Mouse (Mus musculus): Measurements from ENCODE around the gene Apaf1. TPM values are rescaled to one million over a fixed set of nuclear protein-coding genes. Genes with fewer than 3 reads are reported as not detected.

The Apaf1 gene
- polyA plus RNA-seq, 1 experiment from 2014 or later, result 22.1 TPM

- Histone ChIP-seq H3K27ac (replicated peaks) (no peak overlapping the region), H3K9ac (no peak overlapping the region), H3K4me2 (replicated peaks) (no peak overlapping the region), H3K36me3 (peaks cover 33% of the 10 kb centered on the region), H3K27me3 (no peaks in the 10 kb centered on the region), H3K9me3 (replicated peaks) (no peaks in the 10 kb centered on the region), H3K4me3 (replicated peaks) (no peak overlapping the region), H3K4me1 (peaks cover 4% of the 10 kb centered on the region; the same call in 1 of the 2 replicates)
- 84% methylated on average over 2 of the region's 2 CpGs for WGBS
- ATAC-seq (ENCODE audit: insufficient number of reproducible peaks, low FRiP score, low TSS enrichment, low read depth), result no peak
Observed at GRCm38 (mm10) chr10:91076667-91077066, 5.9 kb downstream of the Apaf1 start.

- Histone ChIP-seq H3K27ac (replicated peaks) (peak overlapping the region; percentile 39; the same call in 1 of the 2 replicates), H3K4me3 (replicated peaks) (no peak overlapping the region), H3K4me2 (replicated peaks) (no peak overlapping the region), H3K36me3 (peaks cover 29% of the 10 kb centered on the region), H3K4me1 (peaks cover 4% of the 10 kb centered on the region; the same call in 1 of the 2 replicates), H3K9ac (no peak overlapping the region), H3K27me3 (no peaks in the 10 kb centered on the region), H3K9me3 (replicated peaks) (no peaks in the 10 kb centered on the region)
- no peak for ATAC-seq (ENCODE audit: insufficient number of reproducible peaks, low FRiP score, low TSS enrichment, low read depth)
- WGBS, result 39% methylated on average over 3 of the region's 3 CpGs
Observed at GRCm38 (mm10) chr10:91073345-91073744, 9.2 kb downstream of the Apaf1 start.

- H3K27me3 ChIP-seq, result no peaks in the 10 kb centered on the region
- H3K4me2 ChIP-seq (replicated peaks), result no peak overlapping the region
- peaks cover 30% of the 10 kb centered on the region for H3K36me3 ChIP-seq
- no peak overlapping the region for H3K4me3 ChIP-seq (replicated peaks)
- no peak overlapping the region for H3K9ac ChIP-seq
- WGBS, result 30% methylated on average over 1 of the region's 1 CpGs
- H3K27ac ChIP-seq (replicated peaks), result no peak overlapping the region
- no peaks in the 10 kb centered on the region for H3K9me3 ChIP-seq (replicated peaks)
- ATAC-seq (ENCODE audit: insufficient number of reproducible peaks, low FRiP score, low TSS enrichment, low read depth), result no peak
- peaks cover 4% of the 10 kb centered on the region; the same call in 1 of the 2 replicates for H3K4me1 ChIP-seq
Observed at GRCm38 (mm10) chr10:91071768-91072167, 10.8 kb downstream of the Apaf1 start.

- WGBS, result 90% methylated on average over 6 of the region's 6 CpGs
- Histone ChIP-seq H3K4me1 (no peaks in the 10 kb centered on the region), H3K36me3 (peaks cover 66% of the 10 kb centered on the region)
Observed at GRCm38 (mm10) chr10:91062355-91062754, 20.2 kb downstream of the Apaf1 start.

GRCm38 (mm10) chr10:91060742-91061141, 21.8 kb downstream of the Apaf1 start:
- no peak overlapping the region for H3K4me3 ChIP-seq (replicated peaks)
- H3K9ac ChIP-seq, result no peak overlapping the region
- no peak for ATAC-seq (ENCODE audit: insufficient number of reproducible peaks, low FRiP score, low TSS enrichment, low read depth)
- no peaks in the 10 kb centered on the region for H3K4me1 ChIP-seq
- no peak overlapping the region for H3K27ac ChIP-seq (replicated peaks)
- no peaks in the 10 kb centered on the region for H3K27me3 ChIP-seq
- no peaks in the 10 kb centered on the region for H3K9me3 ChIP-seq (replicated peaks)
- H3K36me3 ChIP-seq, result peaks cover 51% of the 10 kb centered on the region
- WGBS, result 42% methylated on average over 5 of the region's 5 CpGs
- no peak overlapping the region for H3K4me2 ChIP-seq (replicated peaks)

More at GRCm38 (mm10) chr10:91062355-91062754, 20.2 kb downstream of the Apaf1 start:
- no peaks in the 10 kb centered on the region for H3K9me3 ChIP-seq (replicated peaks)
- no peak overlapping the region for H3K27ac ChIP-seq (replicated peaks)
- H3K9ac ChIP-seq, result no peak overlapping the region
- H3K4me3 ChIP-seq (replicated peaks), result no peak overlapping the region
- no peak for ATAC-seq (ENCODE audit: insufficient number of reproducible peaks, low FRiP score, low TSS enrichment, low read depth)
- H3K27me3 ChIP-seq, result no peaks in the 10 kb centered on the region
- H3K4me2 ChIP-seq (replicated peaks), result no peak overlapping the region

- Histone ChIP-seq H3K27ac (replicated peaks) (no peak overlapping the region), H3K27me3 (no peaks in the 10 kb centered on the region), H3K9ac (no peak overlapping the region), H3K36me3 (peaks cover 63% of the 10 kb centered on the region), H3K4me1 (no peaks in the 10 kb centered on the region), H3K9me3 (replicated peaks) (no peaks in the 10 kb centered on the region), H3K4me2 (replicated peaks) (no peak overlapping the region), H3K4me3 (replicated peaks) (no peak overlapping the region)
- ATAC-seq (ENCODE audit: insufficient number of reproducible peaks, low FRiP score, low TSS enrichment, low read depth), result no peak
Observed at GRCm38 (mm10) chr10:91052734-91053133, 29.8 kb downstream of the Apaf1 start.

- H3K27me3 ChIP-seq, result no peaks in the 10 kb centered on the region
- peaks cover 75% of the 10 kb centered on the region for H3K36me3 ChIP-seq
- no peak overlapping the region for H3K9ac ChIP-seq
- H3K9me3 ChIP-seq (replicated peaks), result no peaks in the 10 kb centered on the region
- H3K4me2 ChIP-seq (replicated peaks), result no peak overlapping the region
- H3K4me1 ChIP-seq, result no peaks in the 10 kb centered on the region
- WGBS, result 92% methylated on average over 3 of the region's 3 CpGs
- H3K27ac ChIP-seq (replicated peaks), result no peak overlapping the region
- no peak overlapping the region for H3K4me3 ChIP-seq (replicated peaks)
- ATAC-seq (ENCODE audit: insufficient number of reproducible peaks, low FRiP score, low TSS enrichment, low read depth), result no peak
Observed at GRCm38 (mm10) chr10:91051156-91051555, 31.4 kb downstream of the Apaf1 start.

GRCm38 (mm10) chr10:91049696-91050095, 32.9 kb downstream of the Apaf1 start:
- Histone ChIP-seq H3K9me3 (replicated peaks) (no peaks in the 10 kb centered on the region), H3K4me1 (no peaks in the 10 kb centered on the region), H3K27ac (replicated peaks) (no peak overlapping the region), H3K9ac (no peak overlapping the region), H3K36me3 (peaks cover 72% of the 10 kb centered on the region), H3K4me2 (replicated peaks) (no peak overlapping the region), H3K4me3 (replicated peaks) (no peak overlapping the region), H3K27me3 (no peaks in the 10 kb centered on the region)
- 83% methylated on average over 4 of the region's 4 CpGs for WGBS
- ATAC-seq (ENCODE audit: insufficient number of reproducible peaks, low FRiP score, low TSS enrichment, low read depth), result no peak

GRCm38 (mm10) chr10:91033942-91034341, 48.6 kb downstream of the Apaf1 start:
- Histone ChIP-seq H3K27ac (replicated peaks) (no peak overlapping the region), H3K9ac (no peak overlapping the region), H3K27me3 (no peaks in the 10 kb centered on the region), H3K36me3 (peaks cover 39% of the 10 kb centered on the region), H3K9me3 (replicated peaks) (no peaks in the 10 kb centered on the region), H3K4me3 (replicated peaks) (no peak overlapping the region), H3K4me2 (replicated peaks) (no peak overlapping the region), H3K4me1 (no peaks in the 10 kb centered on the region)
- ATAC-seq (ENCODE audit: insufficient number of reproducible peaks, low FRiP score, low TSS enrichment, low read depth), result peak; percentile 29; the same call in 1 of the 2 replicates
- 25% methylated on average over 8 of the region's 8 CpGs for WGBS

- peaks cover 30% of the 10 kb centered on the region for H3K36me3 ChIP-seq
- WGBS, result 15% methylated on average over 4 of the region's 4 CpGs
- no peaks in the 10 kb centered on the region for H3K9me3 ChIP-seq (replicated peaks)
- H3K27me3 ChIP-seq, result no peaks in the 10 kb centered on the region
- no peak overlapping the region for H3K27ac ChIP-seq (replicated peaks)
- no peak overlapping the region for H3K4me3 ChIP-seq (replicated peaks)
- no peaks in the 10 kb centered on the region for H3K4me1 ChIP-seq
- H3K4me2 ChIP-seq (replicated peaks), result no peak overlapping the region
- H3K9ac ChIP-seq, result no peak overlapping the region
- peak; percentile 57; the same call in 1 of the 2 replicates for ATAC-seq (ENCODE audit: insufficient number of reproducible peaks, low FRiP score, low TSS enrichment, low read depth)
Observed at GRCm38 (mm10) chr10:91032399-91032798, 50.2 kb downstream of the Apaf1 start.

- no peak overlapping the region for H3K4me2 ChIP-seq (replicated peaks)
- H3K4me1 ChIP-seq, result no peaks in the 10 kb centered on the region
- no peak for ATAC-seq (ENCODE audit: insufficient number of reproducible peaks, low FRiP score, low TSS enrichment, low read depth)
- WGBS, result 83% methylated on average over 9 of the region's 9 CpGs
- no peaks in the 10 kb centered on the region for H3K27me3 ChIP-seq
- H3K27ac ChIP-seq (replicated peaks), result no peak overlapping the region
- no peak overlapping the region for H3K4me3 ChIP-seq (replicated peaks)
- no peaks in the 10 kb centered on the region for H3K9me3 ChIP-seq (replicated peaks)
- peaks cover 20% of the 10 kb centered on the region; the same call in 1 of the 2 replicates for H3K36me3 ChIP-seq
- no peak overlapping the region for H3K9ac ChIP-seq
Observed at GRCm38 (mm10) chr10:91031176-91031575, 51.4 kb downstream of the Apaf1 start.

- no peak overlapping the region for H3K27ac ChIP-seq (replicated peaks)
- no peaks in the 10 kb centered on the region for H3K27me3 ChIP-seq
- no peak for ATAC-seq (ENCODE audit: insufficient number of reproducible peaks, low FRiP score, low TSS enrichment, low read depth)
- H3K9ac ChIP-seq, result no peak overlapping the region
- H3K36me3 ChIP-seq, result peaks cover 14% of the 10 kb centered on the region; the same call in 1 of the 2 replicates
- H3K4me3 ChIP-seq (replicated peaks), result no peak overlapping the region
- H3K9me3 ChIP-seq (replicated peaks), result no peaks in the 10 kb centered on the region
- no peak overlapping the region for H3K4me2 ChIP-seq (replicated peaks)
- no peaks in the 10 kb centered on the region for H3K4me1 ChIP-seq
Observed at GRCm38 (mm10) chr10:91029002-91029539, 53.5 kb downstream of the Apaf1 start.
